Mouse (Mus musculus): ENCODE results near the gene Cyp2j6.
A peak's percentile ranks its signal among the peaks of the same experiment; 100 is the strongest.
"Not testable (repeated sequence)": the region's sequence is repeated elsewhere in the genome, so short reads cannot be mapped to it uniquely, and the experiment has no call there.

Cyp2j6 gene

GRCm38 (mm10) chr4:96553133-96553819, at the start of gene Cyp2j6:
Gene Cyp2j6 (minus strand): TSS chr4:96553661.
- DNase-seq (ENCODE audit: low spot score): peak; percentile 68

GRCm38 (mm10) chr4:96591791-96592150, 38.3 kb upstream of the Cyp2j6 start:
- DNase-seq (ENCODE audit: low spot score): peak; percentile 17

DNA sequence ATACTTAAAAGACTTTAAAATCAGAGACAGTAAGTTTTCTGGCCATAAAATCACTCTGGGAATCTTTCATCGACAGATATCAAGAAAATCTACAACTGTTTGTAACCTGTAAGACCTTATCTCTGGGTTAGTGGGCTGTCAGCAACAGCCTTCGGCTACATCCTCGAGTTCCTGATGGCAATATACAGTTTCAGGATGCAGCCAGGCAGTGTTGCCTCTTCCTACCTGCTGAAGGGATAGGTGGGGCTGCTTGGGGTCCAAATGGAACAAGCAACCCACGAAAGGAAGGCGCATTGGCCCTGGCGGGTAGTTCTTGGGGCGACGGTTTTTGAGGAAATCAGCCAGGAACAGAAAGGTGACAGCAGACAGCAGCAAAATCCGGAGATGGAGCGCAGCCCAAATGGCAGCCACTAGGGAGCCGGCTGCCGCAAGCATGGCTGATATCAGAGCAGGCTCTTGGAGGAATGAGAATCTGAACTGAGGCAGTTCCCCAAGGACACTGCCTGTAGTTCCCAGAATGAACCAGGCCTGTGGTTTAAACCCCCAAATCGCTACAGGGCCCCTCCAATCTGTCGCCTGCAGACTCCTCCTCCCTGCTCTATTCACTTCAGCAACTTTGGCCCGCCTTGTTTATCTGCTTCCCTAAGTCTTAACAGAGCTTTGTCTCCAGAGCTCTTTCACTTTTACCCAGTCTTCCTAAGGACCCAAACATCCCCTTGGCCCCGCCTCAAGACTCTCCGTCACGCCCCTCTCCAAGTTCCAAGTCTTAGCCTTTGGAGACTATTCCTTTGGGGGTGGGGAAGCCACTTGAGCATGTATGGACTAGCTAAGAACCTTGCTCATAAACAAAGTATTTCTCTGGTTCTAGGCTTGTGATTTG, 37.7 kb upstream of the Cyp2j6 start, which contains the start of gene Cyp2j9:
Gene Cyp2j9 (minus strand): TSS at position 668 of the 880 bp plus-strand sequence.
- peak; percentile 51 for DNase-seq (ENCODE audit: low spot score)

DNA sequence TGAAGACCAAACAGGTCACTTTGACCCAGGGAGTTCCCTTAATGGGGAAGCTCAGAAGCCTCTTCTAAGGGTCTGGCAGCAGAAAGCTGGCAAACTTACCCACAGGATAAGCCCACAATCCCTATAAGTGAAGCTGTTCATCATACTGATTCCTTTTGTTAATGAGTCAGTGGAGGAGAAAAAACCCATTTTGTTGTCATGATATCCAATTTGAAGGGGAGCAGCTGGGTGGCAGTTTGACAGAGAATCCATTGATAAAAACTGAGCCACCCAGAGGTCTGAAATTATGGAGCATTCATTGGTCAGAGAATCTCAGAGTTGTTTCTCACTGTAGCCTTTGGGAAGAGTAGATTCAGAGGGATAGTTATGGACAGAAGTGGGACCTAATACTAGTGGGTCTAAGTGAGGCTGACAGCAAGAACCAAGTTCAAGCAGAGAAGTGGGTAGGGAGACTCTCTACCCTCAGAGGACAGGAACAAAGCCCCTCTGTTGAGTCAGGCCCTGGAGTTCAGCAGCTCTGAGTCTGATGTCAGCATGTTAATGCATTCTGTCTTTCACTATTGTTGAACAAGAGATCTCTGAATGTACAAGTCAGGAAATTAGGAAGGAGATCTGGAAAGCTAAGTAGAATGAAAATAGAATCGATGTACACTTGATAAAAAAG, 28.1 kb upstream of the Cyp2j6 start:
- DNase-seq (ENCODE audit: low spot score): peak; percentile 35

DNA sequence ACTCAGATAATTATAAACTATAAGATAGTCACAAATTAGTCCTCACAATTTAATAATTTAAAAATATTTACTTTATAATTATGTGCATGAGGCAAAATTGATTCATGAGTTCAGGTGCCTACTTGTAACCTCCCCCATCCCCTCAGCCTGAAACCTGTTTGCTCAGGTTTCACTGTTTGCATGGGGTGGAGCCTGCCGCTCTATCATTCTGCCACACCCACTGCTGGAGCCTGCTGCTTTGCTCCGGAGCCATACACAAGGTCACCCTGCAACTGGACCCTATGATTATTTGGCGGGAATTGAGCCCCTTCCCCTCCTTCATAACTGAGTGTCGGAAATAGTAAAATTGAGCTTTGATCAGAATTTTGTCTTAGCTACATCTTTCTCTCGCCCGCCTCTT, 26.9 kb upstream of the Cyp2j6 start:
- not testable (repeated sequence) for DNase-seq (ENCODE audit: low spot score)

GRCm38 (mm10) chr4:96569442-96569841, 16.0 kb upstream of the Cyp2j6 start:
- no peak for DNase-seq (ENCODE audit: low spot score)

GRCm38 (mm10) chr4:96567988-96568387, 14.5 kb upstream of the Cyp2j6 start:
- DNase-seq (ENCODE audit: low spot score): no peak

- no peak for DNase-seq (ENCODE audit: low spot score)
Observed at GRCm38 (mm10) chr4:96565808-96566207, 12.3 kb upstream of the Cyp2j6 start.

DNA sequence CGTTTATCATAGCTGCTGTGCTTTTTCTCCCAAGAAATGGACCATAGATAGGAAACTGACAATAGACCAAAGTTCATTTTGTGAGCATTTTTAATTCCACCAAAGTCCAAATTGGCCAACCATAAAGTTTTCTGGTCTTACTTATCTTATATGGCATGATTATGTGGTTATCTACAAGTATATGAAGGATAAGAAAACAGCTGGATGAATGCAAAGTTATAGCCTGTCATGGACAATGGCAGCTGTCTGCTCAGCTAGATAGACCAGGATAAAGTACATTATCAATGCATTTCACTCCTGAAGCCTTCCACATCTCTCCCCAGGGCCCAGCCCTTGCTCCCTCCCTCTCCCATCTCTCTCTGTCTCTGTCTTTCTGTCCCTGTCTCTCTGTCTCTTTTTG, 7.0 kb upstream of the Cyp2j6 start:
- DNase-seq (ENCODE audit: low spot score): no peak

GRCm38 (mm10) chr4:96559781-96560180, 6.3 kb upstream of the Cyp2j6 start:
- DNase-seq (ENCODE audit: low spot score): no peak

GRCm38 (mm10) chr4:96551619-96552018, 1.8 kb downstream of the Cyp2j6 start:
- no peak for DNase-seq (ENCODE audit: low spot score)

GRCm38 (mm10) chr4:96545976-96546375, 7.5 kb downstream of the Cyp2j6 start:
- DNase-seq (ENCODE audit: low spot score): no peak

GRCm38 (mm10) chr4:96525772-96526171, 27.7 kb downstream of the Cyp2j6 start:
- DNase-seq (ENCODE audit: low spot score): peak; percentile 9

DNA sequence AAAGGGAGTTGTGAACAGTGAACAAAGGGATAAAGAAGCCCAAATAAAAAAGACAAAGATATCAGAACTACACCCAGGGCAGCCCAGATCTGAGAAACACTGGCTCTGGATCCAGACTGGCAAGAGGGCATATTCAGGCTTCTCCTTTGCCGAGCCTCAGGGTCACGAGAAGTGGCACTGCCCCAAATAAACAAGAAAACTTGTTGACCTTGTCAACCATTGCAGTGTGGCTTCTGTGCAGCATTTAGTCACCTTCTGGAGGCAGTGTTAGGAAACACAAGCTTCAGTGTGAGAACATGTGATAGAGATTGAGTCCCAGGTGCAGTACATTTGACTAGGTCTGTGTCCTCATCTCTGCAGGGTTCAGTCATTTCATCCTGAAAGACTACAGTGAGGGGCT, 31.2 kb downstream of the Cyp2j6 start:
- DNase-seq (ENCODE audit: low spot score): no peak

DNA sequence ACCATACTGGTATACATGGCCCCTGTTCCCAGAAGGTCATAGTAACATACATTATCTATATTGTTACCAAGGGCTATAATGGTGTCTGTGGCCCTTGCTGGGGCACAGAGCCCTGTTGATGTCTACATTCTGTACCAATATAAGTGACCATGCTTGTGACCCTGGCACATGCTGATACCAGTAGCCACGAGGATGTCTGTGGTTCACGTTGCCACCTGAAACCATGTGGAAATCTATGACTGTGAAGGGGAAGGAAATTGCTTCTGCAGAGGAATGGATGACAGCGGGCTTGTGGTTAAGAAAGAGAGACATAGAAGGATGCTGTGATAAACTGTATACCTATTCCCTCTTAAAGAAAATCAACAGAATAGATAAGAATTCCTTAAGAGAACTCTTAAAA, 43.4 kb downstream of the Cyp2j6 start:
- DNase-seq (ENCODE audit: low spot score): no peak

DNA sequence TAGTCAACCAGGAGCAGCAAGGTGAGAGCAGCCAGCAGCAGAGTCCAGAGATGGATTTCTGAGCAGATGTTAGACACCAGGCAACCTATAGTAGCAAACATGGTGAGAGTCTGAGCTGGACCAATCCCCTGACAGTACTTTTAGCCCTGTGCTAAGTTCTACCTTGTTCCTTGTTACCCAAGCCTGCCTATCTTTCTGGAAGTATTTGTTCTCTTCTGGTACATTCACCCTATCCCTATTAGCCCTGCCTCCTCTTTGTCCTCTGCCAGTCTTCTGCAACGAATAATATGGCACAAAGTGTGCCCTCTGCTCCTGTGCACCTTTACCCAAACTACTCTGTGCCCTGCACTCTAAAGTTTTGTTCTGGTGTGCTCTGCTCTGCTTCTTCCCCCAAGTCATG, 46.2 kb downstream of the Cyp2j6 start, which contains the start of gene Cyp2j8:
Gene Cyp2j8 (minus strand): TSS at position 101 of the 400 bp plus-strand sequence.
- no peak for DNase-seq (ENCODE audit: low spot score)
